Mouse (Mus musculus) forebrain, postnatal 0 days (tissue): ENCODE results near the gene Slc13a4. TPM values are rescaled to one million over a fixed set of nuclear protein-coding genes. Genes with fewer than 3 reads are reported as not detected.

Experiments
- ATAC-seq: fragments of 200-750 bp; cut with Nextera tagmentation; 2 replicates; pipeline ENCODE4 v1.8.0; 2017; ENCODE audit warnings: mild to moderate bottlenecking, moderate library complexity
- DNase-seq: peaks from one replicate; pipeline ENCODE4 v3.0.0-alpha.2; 2015
- H3K27ac ChIP-seq: fragments of 300-500 bp; sonication (generic); 2 replicates; pipeline ENCODE4 v1.5.1; 2014; ENCODE audit warnings: low read depth, mild to moderate bottlenecking, antibody characterized with exemption, low read length, moderate library complexity, mixed read lengths
- H3K27me3 ChIP-seq: fragments of 300-500 bp; sonication (generic); 2 replicates; pipeline ENCODE4 v1.6.1; 2014; ENCODE audit warnings: mild to moderate bottlenecking, low read length, mixed read lengths; ENCODE audit not compliant: insufficient read depth
- H3K36me3 ChIP-seq: fragments of 300-500 bp; sonication (generic); 2 replicates; pipeline ENCODE4 v1.6.1; 2014; ENCODE audit warnings: mild to moderate bottlenecking, moderate library complexity; ENCODE audit not compliant: insufficient read depth
- H3K4me1 ChIP-seq: fragments of 300-500 bp; sonication (generic); 2 replicates; pipeline ENCODE4 v1.6.1; 2014; ENCODE audit warnings: antibody characterized with exemption; ENCODE audit not compliant: insufficient read depth
- H3K4me2 ChIP-seq: fragments of 300-500 bp; sonication (generic); 2 replicates; pipeline ENCODE4 v1.6.1; 2014; ENCODE audit warnings: low read depth, mild to moderate bottlenecking, moderate library complexity
- H3K4me3 ChIP-seq: fragments of 300-500 bp; sonication (generic); 2 replicates; pipeline ENCODE4 v1.5.1; 2014; ENCODE audit warnings: low read depth, low read length, mixed read lengths
- H3K9ac ChIP-seq: fragments of 300-500 bp; sonication (generic); 2 replicates; pipeline ENCODE4 v1.6.1; 2014; ENCODE audit warnings: mild to moderate bottlenecking
- H3K9me3 ChIP-seq: fragments of 300-500 bp; sonication (generic); 2 replicates; pipeline ENCODE4 v1.6.1; 2016; ENCODE audit warnings: low read length
- CTCF ChIP-seq: sonication (generic); IDR thresholded peaks from 2 replicates; pipeline ENCODE4 v1.5.1; 2016; ENCODE audit warnings: antibody characterized with exemption, control low read depth, low read depth
- WGBS: fragments of 180-500 bp; shearing (Covaris S2); extraction: QIAGEN DNeasy Blood & Tissue Kit; methylation state at CpG from one replicate; pipeline ENCODE4 v1.1.7; 2014; 5-methylcytosine and 5-hydroxymethylcytosine counted together
- polyA plus RNA-seq: library from polyadenylated mRNA; unstranded; fragments of >200 nt; fragmentation: Nextera tagmentation; extraction: Ambion mirVana; gene quantifications from 2 replicates; pipeline ENCODE4 v1.2.1, GENCODE M21; 2015
- total RNA-seq: library from RNA; depleted of rRNA; stranded (reverse); fragments of >200 nt; gene quantifications from 2 replicates; pipeline ENCODE4 v1.2.3, GENCODE M21; 2014

The Slc13a4 gene
- total and polyA plus RNA-seq, 2 experiments from 2014 or later = 14.3 to 17.8 TPM

- no peak overlapping the region for H3K9ac ChIP-seq
- H3K27me3 ChIP-seq = no peaks in the 10 kb centered on the region
- 92% methylated on average over 12 of the region's 12 CpGs for WGBS
- no peaks in the 10 kb centered on the region for H3K4me1 ChIP-seq
- no peak for DNase-seq
- H3K27ac ChIP-seq = no peak overlapping the region
- H3K9me3 ChIP-seq = no peaks in the 10 kb centered on the region
- no peak overlapping the region for H3K4me2 ChIP-seq
- H3K36me3 ChIP-seq = no peaks in the 10 kb centered on the region
- no peak overlapping the region for H3K4me3 ChIP-seq
- no peak for TF ChIP-seq CTCF
- no peak for ATAC-seq
Observed at GRCm38 (mm10) chr6:35329956-35330355, 22.0 kb upstream of the Slc13a4 start.

- ATAC-seq (no peak), DNase-seq (no peak)
- H3K36me3 ChIP-seq = no peaks in the 10 kb centered on the region
- 61% methylated on average over 9 of the region's 9 CpGs for WGBS
- no peaks in the 10 kb centered on the region for H3K9me3 ChIP-seq
- no peaks in the 10 kb centered on the region for H3K4me1 ChIP-seq
- H3K27ac ChIP-seq = no peak within 1 kb of the TSS
- no peak for TF ChIP-seq CTCF
- H3K27me3 ChIP-seq = no peaks in the 10 kb centered on the region
- no peak within 1 kb of the TSS for H3K9ac ChIP-seq
- no peak within 1 kb of the TSS for H3K4me3 ChIP-seq
- H3K4me2 ChIP-seq = no peak within 1 kb of the TSS
Observed at GRCm38 (mm10) chr6:35326111-35326515, 18.2 kb upstream of the Slc13a4 start, which contains the start of gene Fam180a. TSS of gene Fam180a (minus strand) at chr6:35326141.

GRCm38 (mm10) chr6:35324306-35324705, 16.4 kb upstream of the Slc13a4 start:
- Histone ChIP-seq H3K27me3 (no peaks in the 10 kb centered on the region), H3K9me3 (no peaks in the 10 kb centered on the region), H3K4me3 (no peak overlapping the region), H3K4me2 (no peak overlapping the region), H3K27ac (no peak overlapping the region), H3K9ac (no peak overlapping the region), H3K36me3 (no peaks in the 10 kb centered on the region), H3K4me1 (no peaks in the 10 kb centered on the region)
- 67% methylated on average over 9 of the region's 9 CpGs for WGBS
- ATAC-seq (no peak), DNase-seq (no peak)
- TF ChIP-seq CTCF = no peak

GRCm38 (mm10) chr6:35323046-35323445, 15.1 kb upstream of the Slc13a4 start:
- TF ChIP-seq CTCF = no peak
- H3K27ac ChIP-seq = no peak overlapping the region
- no peak for DNase-seq
- no peaks in the 10 kb centered on the region for H3K4me1 ChIP-seq
- no peaks in the 10 kb centered on the region for H3K27me3 ChIP-seq
- ATAC-seq = no peak
- no peak overlapping the region for H3K4me2 ChIP-seq
- H3K4me3 ChIP-seq = no peak overlapping the region
- H3K9ac ChIP-seq = no peak overlapping the region
- WGBS = 73% methylated on average over 1 of the region's 1 CpGs
- no peaks in the 10 kb centered on the region for H3K36me3 ChIP-seq
- H3K9me3 ChIP-seq = no peaks in the 10 kb centered on the region

GRCm38 (mm10) chr6:35321105-35321504, 13.2 kb upstream of the Slc13a4 start:
- Histone ChIP-seq H3K9me3 (no peaks in the 10 kb centered on the region), H3K27ac (no peak overlapping the region), H3K4me2 (no peak overlapping the region), H3K4me3 (no peak overlapping the region), H3K27me3 (no peaks in the 10 kb centered on the region), H3K4me1 (no peaks in the 10 kb centered on the region), H3K36me3 (no peaks in the 10 kb centered on the region), H3K9ac (no peak overlapping the region)
- DNase-seq (no peak), ATAC-seq (no peak)
- WGBS = 88% methylated on average over 4 of the region's 4 CpGs
- TF ChIP-seq CTCF = no peak

GRCm38 (mm10) chr6:35319850-35320249, 11.9 kb upstream of the Slc13a4 start:
- Histone ChIP-seq H3K27ac (no peak overlapping the region), H3K4me1 (no peaks in the 10 kb centered on the region), H3K27me3 (no peaks in the 10 kb centered on the region), H3K4me2 (no peak overlapping the region), H3K4me3 (no peak overlapping the region), H3K9me3 (no peaks in the 10 kb centered on the region), H3K9ac (no peak overlapping the region), H3K36me3 (no peaks in the 10 kb centered on the region)
- DNase-seq (no peak), ATAC-seq (no peak)
- WGBS = 81% methylated on average over 6 of the region's 6 CpGs
- TF ChIP-seq CTCF = no peak

GRCm38 (mm10) chr6:35313520-35313919, 5.6 kb upstream of the Slc13a4 start:
- DNase-seq (no peak), ATAC-seq (no peak)
- no peaks in the 10 kb centered on the region for H3K27me3 ChIP-seq
- no peak overlapping the region for H3K9ac ChIP-seq
- H3K27ac ChIP-seq = no peak overlapping the region
- no peak overlapping the region for H3K4me2 ChIP-seq
- H3K4me3 ChIP-seq = no peak overlapping the region
- H3K36me3 ChIP-seq = no peaks in the 10 kb centered on the region
- no peak for TF ChIP-seq CTCF
- WGBS = 95% methylated on average over 8 of the region's 8 CpGs
- no peaks in the 10 kb centered on the region for H3K9me3 ChIP-seq
- H3K4me1 ChIP-seq = no peaks in the 10 kb centered on the region

- ATAC-seq = no peak
- Histone ChIP-seq H3K4me2 (no peak overlapping the region), H3K4me3 (no peak overlapping the region), H3K4me1 (no peaks in the 10 kb centered on the region), H3K27me3 (no peaks in the 10 kb centered on the region), H3K9ac (no peak overlapping the region), H3K27ac (no peak overlapping the region), H3K36me3 (no peaks in the 10 kb centered on the region), H3K9me3 (no peaks in the 10 kb centered on the region)
- no peak for TF ChIP-seq CTCF
- no peak for DNase-seq
- 79% methylated on average over 7 of the region's 7 CpGs for WGBS
Observed at GRCm38 (mm10) chr6:35309406-35309805, 1.5 kb upstream of the Slc13a4 start.
